Mouse (Mus musculus) MEL (cell line): Measurements from ENCODE around the gene Bcorl1. TPM values are rescaled to one million over a fixed set of nuclear protein-coding genes. Genes with fewer than 3 reads are reported as not detected.
A peak's percentile ranks its signal among the peaks of the same experiment; 100 is the strongest.
"Not testable (repeated sequence)": the region's sequence is repeated elsewhere in the genome, so short reads cannot be mapped to it uniquely, and the experiment has no call there.

Experiments used
- DNase-seq: peaks from one replicate; pipeline ENCODE4 v3.0.0; 2011; ENCODE audit warnings: low read depth, low spot score
- H3K27ac ChIP-seq: 2 replicates; pipeline ENCODE4 v1.5.1; 2012; ENCODE audit warnings: low read depth, mild to moderate bottlenecking, control low read depth, low read length, moderate library complexity; ENCODE audit not compliant: control insufficient read depth
- H3K27me3 ChIP-seq, 2 experiments: fragments of 150-350 bp in 1 of 2; sonication (generic) in 1 of 2; 2 replicates each; pipeline ENCODE4 v1.6.1; 2012; ENCODE audit warnings: low read length in 2 of 2, mild to moderate bottlenecking in 2 of 2, improper control_type of control experiment in 1 of 2, moderate library complexity in 1 of 2; ENCODE audit not compliant: insufficient read depth in 2 of 2, control insufficient read depth in 1 of 2
- H3K36me3 ChIP-seq, 2 experiments: 2 replicates each; pipeline ENCODE4 v1.6.1; 2012 to 2014; ENCODE audit warnings: low read length in 2 of 2, improper control_type of control experiment in 1 of 2, inconsistent platforms in 1 of 2, mild to moderate bottlenecking in 1 of 2; ENCODE audit not compliant: insufficient read depth in 2 of 2, control insufficient read depth in 1 of 2
- H3K4me1 ChIP-seq, 2 experiments: fragments of 150-350 bp in 1 of 2; sonication (generic) in 1 of 2; 2 replicates each; pipeline ENCODE4 v1.6.1; 2012; ENCODE audit warnings: low read length in 2 of 2, improper control_type of control experiment in 1 of 2, mild to moderate bottlenecking in 1 of 2; ENCODE audit not compliant: insufficient read depth in 2 of 2, control insufficient read depth in 1 of 2
- H3K4me3 ChIP-seq, 2 experiments: fragments of 150-350 bp in 1 of 2; sonication (generic) in 1 of 2; 2 replicates each; pipeline ENCODE4 v1.5.1; 2012; ENCODE audit warnings: low read depth in 2 of 2, low read length in 2 of 2, mild to moderate bottlenecking in 2 of 2, moderate library complexity in 2 of 2, control low read depth in 1 of 2, improper control_type of control experiment in 1 of 2; ENCODE audit not compliant: control insufficient read depth in 1 of 2, insufficient read depth in 1 of 2
- H3K79me2 ChIP-seq: 2 replicates; pipeline ENCODE4 v1.6.1; 2012; ENCODE audit warnings: mild to moderate bottlenecking, low read length, moderate library complexity; ENCODE audit not compliant: control insufficient read depth, poor library complexity, insufficient read depth
- H3K9ac ChIP-seq: 2 replicates; pipeline ENCODE4 v1.6.1; 2012; ENCODE audit warnings: low read depth, mild to moderate bottlenecking, control low read depth, low read length, moderate library complexity; ENCODE audit not compliant: control insufficient read depth, poor library complexity, severe bottlenecking
- H3K9me3 ChIP-seq: fragments of 150-350 bp; sonication (generic); replicated peaks from 2 replicates; pipeline ENCODE4 v1.6.1; 2012; ENCODE audit warnings: mild to moderate bottlenecking, low read length, improper control_type of control experiment, moderate library complexity; ENCODE audit not compliant: insufficient read depth
- EP300 ChIP-seq, 2 experiments: IDR thresholded peaks; 2 replicates each; pipeline ENCODE4 v1.6.1; 2011; ENCODE audit warnings: improper control_type of control experiment in 2 of 2, low read length in 2 of 2, low read depth in 1 of 2, mild to moderate bottlenecking in 1 of 2
- GATA1 ChIP-seq: IDR thresholded peaks from 2 replicates; pipeline ENCODE4 v1.6.1; 2011; ENCODE audit warnings: low read depth, low read length, improper control_type of control experiment
- KAT2A ChIP-seq: conservative IDR thresholded peaks from 2 replicates; pipeline ENCODE4 v1.6.1; 2012; ENCODE audit warnings: low read depth, low read length, improper control_type of control experiment, inconsistent platforms
- MEF2A ChIP-seq: IDR thresholded peaks from 2 replicates; pipeline ENCODE4 v1.6.1; 2014; ENCODE audit warnings: low read depth, mild to moderate bottlenecking, inconsistent platforms, low read length, improper control_type of control experiment; ENCODE audit not compliant: poor library complexity, insufficient replicate concordance, severe bottlenecking; ENCODE audit errors: extremely low read depth
- MYB ChIP-seq: IDR thresholded peaks from 2 replicates; pipeline ENCODE4 v1.6.1; 2011; ENCODE audit warnings: mild to moderate bottlenecking, low read depth, low read length, improper control_type of control experiment
- POLR2AphosphoS2 ChIP-seq: IDR thresholded peaks from 2 replicates; pipeline ENCODE4 v1.6.1; 2011; ENCODE audit warnings: low read length, improper control_type of control experiment
- POLR2AphosphoS5 ChIP-seq: IDR thresholded peaks from 2 replicates; pipeline ENCODE4 v1.6.1; 2012; ENCODE audit warnings: low read depth, borderline replicate concordance, mild to moderate bottlenecking, inconsistent platforms, low read length, moderate library complexity, mixed read lengths
- RAD21 ChIP-seq: IDR thresholded peaks from 2 replicates; pipeline ENCODE4 v1.6.1; 2011; ENCODE audit warnings: mild to moderate bottlenecking, low read depth, low read length, improper control_type of control experiment
- SMC3 ChIP-seq: IDR thresholded peaks from 2 replicates; pipeline ENCODE4 v1.6.1; 2011; ENCODE audit warnings: low read depth, low read length, improper control_type of control experiment
- USF2 ChIP-seq, 2 experiments: IDR thresholded peaks; 2 replicates each; pipeline ENCODE4 v1.6.1; 2011 to 2012; ENCODE audit warnings: improper control_type of control experiment in 2 of 2, low read length in 2 of 2, borderline replicate concordance in 1 of 2, inconsistent platforms in 1 of 2, low read depth in 1 of 2, mild to moderate bottlenecking in 1 of 2; ENCODE audit not compliant: insufficient read depth in 1 of 2
- ZNF384 ChIP-seq: IDR thresholded peaks from 2 replicates; pipeline ENCODE4 v1.6.1; 2012; ENCODE audit warnings: low read depth, mild to moderate bottlenecking, inconsistent platforms, low read length, improper control_type of control experiment
- polyA plus RNA-seq, 2 experiments: library from polyadenylated mRNA; stranded (reverse) in 1 of 2; unstranded in 1 of 2; fragments of >175 nt in 1 of 2; fragments of >200 nt in 1 of 2; gene quantifications; 2 replicates each; pipeline versions ENCODE4 v1.2.1 to v1.2.4; 2012; ENCODE audit warnings: low replicate concordance in 2 of 2, low read depth in 1 of 2; ENCODE audit not compliant: insufficient read length in 2 of 2, insufficient read depth in 1 of 2, missing spikeins in 1 of 2
- total RNA-seq: library from RNA; depleted of rRNA; stranded (reverse); fragments of 300-350 nt; gene quantifications from 2 replicates; pipeline ENCODE4 v1.2.3, GENCODE M21; 2012

The Bcorl1 gene
- total and polyA plus RNA-seq, 3 experiments = 3.0 to 12.9 TPM; not detected in 1

DNA sequence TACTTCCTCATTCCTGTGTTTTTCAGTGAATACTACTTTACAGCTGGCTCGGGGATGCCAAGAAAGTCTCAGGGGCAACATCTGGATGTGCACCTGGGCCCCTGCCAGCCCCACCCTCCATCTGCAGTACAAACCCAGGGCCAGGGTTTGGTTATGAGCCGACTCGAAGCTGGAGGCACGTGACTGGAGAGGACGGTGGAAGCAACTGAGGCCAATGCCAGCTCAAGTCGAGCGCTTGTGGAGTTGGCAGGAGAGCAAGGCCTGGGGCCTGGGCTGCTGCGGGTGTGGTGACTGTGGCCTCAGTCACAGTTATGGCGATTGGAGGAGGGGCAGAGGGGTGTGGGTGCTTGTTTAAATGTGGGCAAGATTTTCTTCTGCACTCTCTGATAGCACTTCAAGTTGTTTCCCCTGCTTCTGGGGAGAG, 94.3 kb downstream of the Bcorl1 start (continued):
- TF ChIP-seq USF2 (IDR thresholded peaks at IDR 0.05; ENCODE audit: borderline replicate concordance in 1 of 2, insufficient read depth in 1 of 2, low read depth in 1 of 2, low read length in 2 of 2) (no peak), POLR2AphosphoS2 (no peak)

DNA sequence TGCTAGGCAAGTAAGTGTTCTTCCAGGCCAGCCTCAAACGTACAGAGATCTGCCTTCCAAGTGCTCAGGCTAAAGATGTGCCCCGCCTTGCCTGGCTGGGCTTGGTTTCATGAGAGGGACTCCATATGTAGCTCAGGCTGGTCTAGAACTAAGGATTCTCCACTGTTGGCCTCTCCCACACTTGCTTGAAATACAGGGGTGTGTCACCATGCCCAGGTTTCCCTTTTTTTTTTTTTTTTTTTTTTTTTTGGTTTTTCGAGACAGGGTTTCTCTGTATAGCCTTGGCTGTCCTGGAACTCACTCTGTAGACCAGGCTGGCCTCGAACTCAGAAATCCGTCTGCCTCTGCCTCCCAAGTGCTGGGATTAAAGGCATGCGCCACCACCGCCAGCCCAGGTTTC, 94.9 kb downstream of the Bcorl1 start:
- H3K27me3 ChIP-seq, H3K79me2 ChIP-seq, H3K4me3 ChIP-seq, H3K9me3 ChIP-seq, H3K9ac ChIP-seq, DNase-seq: not testable (repeated sequence)
- H3K27ac ChIP-seq = peak overlapping the region; percentile 51
- TF ChIP-seq ZNF384 = peak; percentile 64
- peaks cover 16 to 53% of the 10 kb centered on the region in 2 experiments for H3K4me1 ChIP-seq
- H3K36me3 ChIP-seq = peaks cover 0 to 34% of the 10 kb centered on the region in 2 experiments; a peak in 2 of 4 replicates

DNA sequence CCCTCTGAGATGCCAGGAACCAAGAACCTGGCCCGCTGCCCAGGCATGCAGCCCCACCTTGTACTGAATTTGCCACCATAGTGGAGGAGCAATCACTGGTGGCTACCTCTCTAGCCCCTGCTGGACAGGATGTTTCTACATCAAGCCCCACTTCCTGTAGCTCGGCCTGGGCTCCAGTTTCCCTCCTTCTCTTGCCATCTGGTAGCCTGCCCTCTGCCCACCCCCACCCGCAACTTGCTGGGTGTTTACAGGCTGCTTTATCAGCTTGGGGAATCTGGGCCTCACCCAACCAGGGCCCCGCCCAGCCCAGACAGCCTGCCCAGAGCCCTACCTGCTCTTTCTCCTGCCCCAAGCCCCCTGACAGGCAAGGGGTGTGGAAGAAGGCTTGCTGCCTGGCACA, 97.9 kb downstream of the Bcorl1 start:
- no peak overlapping the region for H3K9ac ChIP-seq

DNA sequence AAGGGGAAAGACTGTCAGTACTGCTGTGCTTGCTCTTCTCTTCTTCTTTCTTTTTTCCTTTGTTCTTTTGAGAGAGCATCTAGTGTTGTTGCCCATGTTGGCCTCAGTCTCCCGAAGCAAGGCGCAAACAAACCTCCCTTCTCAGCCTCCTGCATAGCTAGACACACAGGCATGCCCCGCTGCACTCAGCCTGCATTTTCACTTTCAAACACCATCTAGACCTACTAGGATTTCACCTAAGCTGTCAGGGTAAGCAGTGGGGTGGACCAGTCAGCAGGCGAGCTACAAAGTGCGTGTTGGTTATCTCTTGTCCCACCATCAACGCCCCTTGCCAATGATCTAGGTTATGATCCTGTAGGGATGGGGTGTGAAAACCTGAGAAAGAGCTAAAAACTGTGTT, 100.4 kb downstream of the Bcorl1 start:
- H3K9me3 ChIP-seq = no peaks in the 10 kb centered on the region
- H3K27me3 ChIP-seq = no peaks in the 10 kb centered on the region
- TF ChIP-seq KAT2A = no peak
- TF ChIP-seq RAD21 = no peak
- no peak for TF ChIP-seq SMC3
- TF ChIP-seq USF2 (IDR thresholded peaks at IDR 0.05; ENCODE audit: borderline replicate concordance in 1 of 2, insufficient read depth in 1 of 2, low read depth in 1 of 2, low read length in 2 of 2) = no peak
- no peak for TF ChIP-seq GATA1
- H3K27ac ChIP-seq = no peak overlapping the region
- no peak overlapping the region for H3K4me3 ChIP-seq
- H3K79me2 ChIP-seq = peaks cover 4% of the 10 kb centered on the region; the same call in 1 of the 2 replicates
- peaks cover 5 to 31% of the 10 kb centered on the region in 2 experiments; a peak in 3 of 4 replicates for H3K4me1 ChIP-seq
- H3K9ac ChIP-seq = no peak overlapping the region
- H3K36me3 ChIP-seq = peaks cover 0 to 28% of the 10 kb centered on the region in 2 experiments; a peak in 2 of 4 replicates
- no peak for DNase-seq

More for the DNA sequence above, 97.9 kb downstream of the Bcorl1 start:
- Histone ChIP-seq H3K79me2 (peaks cover 4% of the 10 kb centered on the region; the same call in 1 of the 2 replicates), H3K27ac (peak overlapping the region; percentile 27; the same call in 1 of the 2 replicates), H3K4me3 (no peak overlapping the region), H3K4me1 (peaks cover 10 to 45% of the 10 kb centered on the region in 2 experiments), H3K27me3 (no peaks in the 10 kb centered on the region), H3K9me3 (no peaks in the 10 kb centered on the region), H3K36me3 (peaks cover 0 to 29% of the 10 kb centered on the region in 2 experiments; a peak in 2 of 4 replicates)
- TF ChIP-seq MEF2A (no peak), MYB (no peak), GATA1 (peak; percentile 19; the same call in 1 of the 2 replicates), EP300 (IDR thresholded peaks at IDR 0.05; ENCODE audit: low read depth in 1 of 2, low read length in 2 of 2) (peak in 1 of 2 experiments; percentile 23; a peak in 1 of 4 replicates), POLR2AphosphoS5 (no peak)
- DNase-seq = peak; percentile 20
